Mouse (Mus musculus) liver, embryonic 16.5 days (tissue): ENCODE data around the gene Ddx6. TPM values are rescaled to one million over a fixed set of nuclear protein-coding genes. Genes with fewer than 3 reads are reported as not detected.

Source experiments
- ATAC-seq: fragments of 200-750 bp; cut with Nextera tagmentation; 2 replicates; pipeline ENCODE4 v1.8.0; 2017; ENCODE audit warnings: low read depth, mild to moderate bottlenecking, moderate number of reproducible peaks, moderate library complexity
- H3K27ac ChIP-seq: fragments of 300-500 bp; sonication (generic); 2 replicates; pipeline ENCODE4 v1.5.1; 2014; ENCODE audit warnings: mild to moderate bottlenecking, low read length
- H3K27me3 ChIP-seq: fragments of 300-500 bp; sonication (generic); 2 replicates; pipeline ENCODE4 v1.6.1; 2014; ENCODE audit warnings: low read depth, low read length, mixed read lengths; ENCODE audit not compliant: control insufficient read depth, insufficient read depth
- H3K36me3 ChIP-seq: fragments of 300-500 bp; sonication (generic); 2 replicates; pipeline ENCODE4 v1.6.1; 2014; ENCODE audit warnings: mild to moderate bottlenecking; ENCODE audit not compliant: control insufficient read depth, insufficient read depth
- H3K4me1 ChIP-seq: fragments of 300-500 bp; sonication (generic); 2 replicates; pipeline ENCODE4 v1.6.1; 2014; ENCODE audit warnings: low read depth, low read length, mixed read lengths; ENCODE audit not compliant: control insufficient read depth
- H3K4me2 ChIP-seq: fragments of 300-500 bp; sonication (generic); 2 replicates; pipeline ENCODE4 v1.6.1; 2014; ENCODE audit warnings: low read depth, low read length, mixed read lengths
- H3K4me3 ChIP-seq: fragments of 300-500 bp; sonication (generic); 2 replicates; pipeline ENCODE4 v1.5.1; 2014; ENCODE audit warnings: low read depth, mild to moderate bottlenecking, low read length
- H3K9ac ChIP-seq: fragments of 300-500 bp; sonication (generic); 2 replicates; pipeline ENCODE4 v1.6.1; 2014; ENCODE audit warnings: low read depth, low read length
- H3K9me3 ChIP-seq: fragments of 300-500 bp; sonication (generic); replicated peaks from 2 replicates; pipeline ENCODE4 v1.6.1; 2016; ENCODE audit warnings: low read length; ENCODE audit not compliant: control insufficient read depth
- WGBS: fragments of 180-500 bp; shearing (Covaris S2); extraction: QIAGEN DNeasy Blood & Tissue Kit; methylation state at CpG from one replicate; pipeline ENCODE4 v1.1.7; 2014; ENCODE audit not compliant: insufficient replicate concordance; 5-methylcytosine and 5-hydroxymethylcytosine counted together
- polyA plus RNA-seq: library from polyadenylated mRNA; unstranded; fragments of >200 nt; fragmentation: Nextera tagmentation; extraction: Ambion mirVana; gene quantifications from 2 replicates; pipeline ENCODE4 v1.2.1, GENCODE M21; 2015

Gene Ddx6
- polyA plus RNA-seq, 1 experiment from 2014 or later: 4.5 TPM

DNA sequence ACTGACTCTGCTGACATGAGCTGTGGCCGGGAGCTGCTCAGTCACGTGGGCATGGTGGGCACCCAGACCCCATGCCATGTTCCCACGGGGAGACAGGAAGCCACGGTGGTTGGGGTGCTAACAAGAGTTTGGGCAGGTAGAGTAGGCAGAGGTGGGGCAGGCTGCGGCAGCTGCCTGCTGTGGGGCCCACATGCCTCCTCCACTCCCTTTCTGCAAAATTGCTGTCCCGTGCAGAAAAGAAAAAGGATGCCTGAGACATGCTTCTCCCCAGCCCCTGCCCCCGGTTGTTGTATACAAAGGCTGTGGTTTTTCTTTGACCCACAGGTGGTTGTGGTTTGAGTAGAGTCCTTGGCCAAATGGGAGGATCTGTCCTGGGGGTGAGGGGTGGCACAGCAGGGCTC is 44.2 kb downstream of the Ddx6 start:
- Histone ChIP-seq H3K4me2 (no peak overlapping the region), H3K9ac (no peak overlapping the region), H3K27me3 (no peaks in the 10 kb centered on the region; the same call in 1 of the 2 replicates), H3K4me1 (no peaks in the 10 kb centered on the region; the same call in 1 of the 2 replicates), H3K27ac (no peak overlapping the region), H3K9me3 (no peaks in the 10 kb centered on the region), H3K36me3 (no peaks in the 10 kb centered on the region), H3K4me3 (no peak overlapping the region)
- WGBS: 38% methylated on average over 7 of the region's 7 CpGs
- no peak for ATAC-seq

DNA sequence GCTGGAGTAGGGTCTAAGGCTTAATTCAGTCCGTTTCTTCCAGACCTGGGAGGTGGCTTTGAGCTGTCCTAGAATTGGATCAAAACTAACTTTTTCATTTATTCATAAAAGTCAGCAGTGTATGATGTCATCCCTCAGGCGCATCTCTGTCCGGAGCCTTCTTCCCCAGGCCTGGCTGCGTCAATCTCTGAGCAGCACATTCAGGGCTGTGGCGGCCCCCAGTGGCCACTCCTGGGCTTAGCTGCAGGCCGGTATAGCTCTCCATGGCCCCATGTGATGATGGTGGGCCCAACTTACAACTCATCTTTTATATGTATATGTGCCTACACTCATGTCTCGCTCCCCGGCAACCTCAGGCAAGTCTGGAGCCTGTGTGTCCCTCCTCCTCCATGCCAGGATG is 47.3 kb downstream of the Ddx6 start:
- H3K27me3 ChIP-seq: no peaks in the 10 kb centered on the region; the same call in 1 of the 2 replicates
- no peak overlapping the region for H3K4me3 ChIP-seq
- WGBS: 7% methylated on average over 8 of the region's 8 CpGs
- H3K4me1 ChIP-seq: peaks cover 4% of the 10 kb centered on the region; the same call in 1 of the 2 replicates
- H3K36me3 ChIP-seq: no peaks in the 10 kb centered on the region
- H3K9me3 ChIP-seq: no peaks in the 10 kb centered on the region
- no peak overlapping the region for H3K4me2 ChIP-seq
- peak; percentile 64; the same call in 1 of the 2 replicates for ATAC-seq
- H3K9ac ChIP-seq: no peak overlapping the region
- H3K27ac ChIP-seq: no peak overlapping the region

DNA sequence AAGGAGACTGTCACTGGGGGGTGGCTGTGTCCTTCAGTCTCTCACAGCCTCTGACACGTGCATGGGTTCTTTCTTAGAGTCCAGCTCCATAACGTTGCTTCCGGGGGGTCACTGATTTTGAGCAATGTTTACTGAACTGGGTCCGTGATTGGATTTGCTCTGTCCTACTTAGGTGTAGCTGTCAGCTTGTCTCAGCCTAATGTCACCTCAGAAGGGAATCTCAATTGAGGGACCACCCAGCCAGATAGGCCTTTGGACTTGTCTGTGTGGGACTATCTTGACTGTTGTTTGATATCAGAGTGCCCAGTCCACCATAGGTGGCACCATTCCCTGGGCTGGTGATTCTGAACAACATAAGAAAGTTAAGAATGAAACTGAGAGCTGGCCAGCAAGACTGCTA is 49.2 kb downstream of the Ddx6 start:
- Histone ChIP-seq H3K27me3 (no peaks in the 10 kb centered on the region; the same call in 1 of the 2 replicates), H3K4me3 (no peak overlapping the region), H3K9ac (no peak overlapping the region), H3K4me2 (no peak overlapping the region), H3K36me3 (no peaks in the 10 kb centered on the region), H3K27ac (no peak overlapping the region), H3K4me1 (peaks cover 4% of the 10 kb centered on the region; the same call in 1 of the 2 replicates), H3K9me3 (no peaks in the 10 kb centered on the region)
- 59% methylated on average over 4 of the region's 4 CpGs for WGBS
- no peak for ATAC-seq

DNA sequence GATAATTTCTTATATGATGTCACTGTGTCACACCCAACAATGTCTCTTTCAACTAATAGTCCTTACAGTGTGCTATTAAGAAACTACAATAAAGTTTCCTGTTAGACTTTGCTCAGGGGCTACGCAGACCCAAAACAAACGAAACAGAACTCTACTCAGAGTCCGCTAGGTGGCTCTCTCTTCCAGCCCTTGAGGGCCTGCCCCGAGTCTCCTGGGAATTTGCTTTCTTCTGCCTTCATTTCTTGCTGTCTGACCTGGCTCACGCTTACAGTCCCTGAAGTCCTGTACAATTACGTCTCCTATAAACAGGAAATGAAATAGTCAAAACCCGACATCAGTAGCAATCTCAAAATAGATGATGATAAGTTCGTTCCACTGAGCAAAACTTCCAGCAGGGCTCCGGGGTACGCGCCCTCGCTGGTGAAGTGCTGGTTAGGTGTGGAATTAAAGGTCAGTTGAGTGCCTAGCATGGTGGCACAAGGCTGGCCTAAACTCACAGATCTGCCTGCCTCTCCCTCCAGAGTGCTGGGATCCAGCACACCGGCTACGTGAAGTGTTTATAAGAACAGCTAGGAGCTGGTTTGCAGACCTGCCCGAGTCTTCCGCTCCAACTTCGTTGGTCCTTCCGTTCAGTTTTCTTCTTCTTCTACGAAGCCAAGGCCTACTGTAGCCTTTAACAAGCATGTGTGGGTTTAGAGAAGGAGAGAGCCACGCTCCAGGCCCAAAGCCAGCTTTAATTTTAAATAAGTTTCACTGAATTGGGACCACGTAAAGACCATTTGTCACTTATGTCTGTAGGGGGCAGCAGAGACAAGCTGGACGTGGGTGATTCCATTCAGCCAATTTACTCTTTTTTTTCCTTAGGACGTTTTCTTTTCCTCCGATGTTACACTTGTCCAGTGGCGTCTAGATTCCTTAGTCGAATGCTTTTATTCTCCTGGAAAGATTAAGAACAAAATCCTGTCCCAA is 50.7 kb downstream of the Ddx6 start:
- Histone ChIP-seq H3K27me3 (no peaks in the 10 kb centered on the region; the same call in 1 of the 2 replicates), H3K9ac (0 out of 2 replicates have a peak overlapping the region, but pooled peaks have one; percentile 26), H3K9me3 (no peaks in the 10 kb centered on the region), H3K4me3 (peak overlapping the region; percentile 36), H3K4me2 (peak overlapping the region; percentile 54), H3K27ac (no peak overlapping the region), H3K4me1 (peaks cover 4% of the 10 kb centered on the region; the same call in 1 of the 2 replicates), H3K36me3 (no peaks in the 10 kb centered on the region)
- 26% methylated on average over 26 of the region's 26 CpGs for WGBS
- ATAC-seq: no peak

DNA sequence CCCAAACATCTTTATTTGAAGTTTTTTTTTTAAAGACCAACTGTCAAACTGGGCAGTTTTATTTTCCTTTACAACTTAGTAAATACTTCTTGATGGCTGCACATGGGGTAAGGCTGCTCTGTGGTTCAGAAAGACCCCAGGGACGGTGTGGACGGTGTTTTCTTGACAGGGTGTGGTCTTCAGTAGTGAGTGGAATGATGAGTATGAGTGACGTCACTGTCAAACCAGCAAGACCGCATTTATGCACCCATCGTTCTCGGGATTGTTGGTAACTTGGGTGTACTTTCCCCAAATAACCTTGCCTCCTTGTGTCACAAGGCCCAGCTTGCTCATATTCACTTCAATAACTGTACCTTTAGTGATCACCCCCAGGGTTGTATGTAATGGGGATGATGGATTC is 59.0 kb downstream of the Ddx6 start:
- Histone ChIP-seq H3K27me3 (no peaks in the 10 kb centered on the region), H3K4me2 (no peak overlapping the region), H3K4me1 (no peaks in the 10 kb centered on the region), H3K9ac (no peak overlapping the region), H3K36me3 (no peaks in the 10 kb centered on the region), H3K4me3 (no peak overlapping the region), H3K9me3 (no peaks in the 10 kb centered on the region), H3K27ac (no peak overlapping the region)
- 65% methylated on average over 6 of the region's 6 CpGs for WGBS
- no peak for ATAC-seq

DNA sequence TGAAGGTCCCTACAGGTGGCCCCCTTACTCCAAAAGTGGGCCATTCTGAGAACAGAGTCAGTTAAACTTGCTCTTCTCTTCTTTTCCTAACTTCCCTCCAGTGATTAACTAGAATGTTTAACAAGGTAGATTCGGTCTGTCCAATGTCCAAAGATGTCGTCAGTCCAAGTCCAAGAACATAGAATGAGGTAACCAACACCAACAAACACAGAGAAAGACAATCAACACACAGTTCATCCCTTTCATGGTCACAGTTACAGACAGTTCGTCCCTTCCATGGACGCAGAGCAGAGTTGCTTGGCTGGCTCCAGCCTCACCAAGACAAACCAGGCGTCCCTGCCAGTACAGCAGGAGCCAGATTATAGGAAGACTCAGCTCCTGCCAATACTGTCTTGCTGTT is 66.7 kb downstream of the Ddx6 start:
- no peak overlapping the region for H3K9ac ChIP-seq
- H3K4me3 ChIP-seq: no peak overlapping the region
- 54% methylated on average over 5 of the region's 5 CpGs for WGBS
- no peaks in the 10 kb centered on the region for H3K27me3 ChIP-seq
- H3K4me2 ChIP-seq: no peak overlapping the region
- H3K36me3 ChIP-seq: no peaks in the 10 kb centered on the region
- H3K27ac ChIP-seq: no peak overlapping the region
- no peaks in the 10 kb centered on the region for H3K9me3 ChIP-seq
- no peak for ATAC-seq
- no peaks in the 10 kb centered on the region for H3K4me1 ChIP-seq

DNA sequence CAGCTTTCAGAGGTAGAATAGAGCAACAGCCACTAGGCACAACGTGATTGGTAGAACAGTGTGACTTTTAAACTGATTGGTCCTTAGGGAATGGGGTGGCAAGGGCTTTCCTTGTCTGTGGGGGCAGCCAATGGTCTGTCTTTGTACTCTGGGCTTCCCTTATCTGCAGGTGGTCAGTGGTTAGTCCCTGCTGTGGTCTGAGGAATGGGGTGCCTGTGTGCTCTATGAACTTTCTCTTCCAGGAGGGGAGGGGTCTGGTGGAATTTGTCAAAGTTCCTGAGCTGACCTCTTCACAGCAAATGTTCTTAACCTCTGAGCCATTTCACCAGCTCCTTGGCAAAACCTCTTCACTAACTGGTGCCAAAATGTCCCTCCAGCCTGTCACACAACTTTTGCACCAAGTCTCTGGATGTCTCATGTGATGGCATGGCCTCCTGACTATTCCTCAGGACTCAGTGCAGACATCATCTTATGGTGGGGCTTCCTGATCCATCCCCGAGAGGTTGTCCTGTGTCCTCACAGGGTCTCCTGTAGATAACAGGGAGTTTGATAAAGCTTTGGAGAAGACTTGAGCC is 67.7 kb downstream of the Ddx6 start:
- no peaks in the 10 kb centered on the region for H3K27me3 ChIP-seq
- ATAC-seq: no peak
- no peak overlapping the region for H3K27ac ChIP-seq
- H3K36me3 ChIP-seq: no peaks in the 10 kb centered on the region
- H3K4me1 ChIP-seq: no peaks in the 10 kb centered on the region
- no peak overlapping the region for H3K9ac ChIP-seq
- no peaks in the 10 kb centered on the region for H3K9me3 ChIP-seq
- no peak overlapping the region for H3K4me3 ChIP-seq
- WGBS: 32% methylated on average over 2 of the region's 2 CpGs
- H3K4me2 ChIP-seq: no peak overlapping the region

DNA sequence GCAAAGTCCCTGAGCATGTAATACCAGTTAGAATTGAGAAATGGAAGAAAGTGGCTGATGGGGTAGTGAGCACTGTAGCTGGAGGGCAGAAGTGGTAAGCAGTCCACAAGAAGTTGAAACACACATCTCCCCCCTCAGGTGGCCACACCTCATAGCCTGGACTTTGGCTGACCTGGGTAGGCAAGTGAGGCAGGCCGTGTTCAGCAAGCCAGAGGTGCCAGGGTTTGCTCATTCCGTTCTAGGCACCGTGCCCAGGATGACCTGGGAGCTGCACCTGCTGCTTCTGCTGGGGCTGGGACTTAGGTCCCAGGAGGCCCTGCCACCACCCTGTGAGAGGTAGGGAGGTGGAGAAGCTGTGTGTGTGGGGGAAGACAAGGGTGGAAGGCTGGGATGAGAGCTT is 68.3 kb downstream of the Ddx6 start, which contains the start of gene Treh:
Gene Treh, plus strand, starts transcription at position 229 of the 400 bp plus-strand sequence.
- 76% methylated on average over 3 of the region's 3 CpGs for WGBS
- no peak within 1 kb of the TSS for H3K9ac ChIP-seq
- no peaks in the 10 kb centered on the region for H3K27me3 ChIP-seq
- H3K4me1 ChIP-seq: no peaks in the 10 kb centered on the region
- H3K27ac ChIP-seq: no peak within 1 kb of the TSS
- no peak within 1 kb of the TSS for H3K4me3 ChIP-seq
- H3K36me3 ChIP-seq: no peaks in the 10 kb centered on the region
- no peak for ATAC-seq
- H3K9me3 ChIP-seq: no peaks in the 10 kb centered on the region
- H3K4me2 ChIP-seq: no peak within 1 kb of the TSS
